Mouse (Mus musculus) urinary bladder, adult 18-20 months (tissue): ENCODE measurements around the gene Xrcc4.
A peak's percentile ranks its signal among the peaks of the same experiment; 100 is the strongest.
"Not testable (repeated sequence)": the region's sequence is repeated elsewhere in the genome, so short reads cannot be mapped to it uniquely, and the experiment has no call there.

Source experiments
- DNase-seq, 2 experiments: peaks; one replicate each; pipeline ENCODE4 v3.0.0; 2022; ENCODE audit warnings: low spot score in 2 of 2, mixed read lengths in 2 of 2

Gene Xrcc4

DNA sequence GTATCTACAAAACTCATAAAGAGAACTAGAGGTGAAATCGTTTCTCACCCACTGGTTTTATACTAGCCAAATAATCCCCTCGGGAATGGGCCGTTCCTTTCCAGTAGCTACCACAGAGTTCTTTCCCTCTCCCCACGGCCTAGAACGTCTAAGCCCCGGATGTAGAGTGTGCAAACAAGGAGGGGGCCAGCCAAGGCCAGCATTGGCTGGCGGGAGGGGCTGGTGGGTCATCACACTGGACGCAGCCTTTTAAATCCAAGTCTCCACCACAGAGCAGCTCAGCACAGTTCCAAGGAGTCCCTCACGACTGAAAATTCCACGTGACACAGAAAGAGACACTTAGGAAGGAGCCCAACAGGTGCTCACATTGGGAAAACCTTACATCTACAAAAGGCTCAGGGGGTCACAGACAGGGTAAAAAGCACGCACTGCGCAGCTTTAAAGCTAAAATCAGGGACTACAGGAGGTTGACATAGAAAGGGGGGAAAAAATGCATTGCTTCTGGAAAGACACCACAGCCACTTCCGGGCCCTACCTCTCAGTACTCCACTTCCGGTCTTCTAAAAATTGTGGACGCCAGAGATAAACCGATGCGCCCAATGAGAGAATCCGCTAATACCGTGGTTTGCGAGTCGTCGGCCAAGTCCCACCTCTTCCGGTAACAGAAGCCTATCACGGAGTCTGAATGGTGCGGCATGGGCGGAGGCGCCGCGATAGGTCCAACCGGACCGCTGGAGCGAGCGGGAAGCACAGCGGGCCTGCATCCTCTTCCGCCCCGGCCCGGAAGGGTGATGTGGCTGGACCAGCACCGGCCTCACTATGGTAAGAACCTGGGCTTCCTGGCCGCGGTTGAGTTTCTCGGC is at the start of gene Xrcc4, which contains the start of gene Tmem167:
TSS of gene Xrcc4 (minus strand) at position 647 of the 863 bp plus-strand sequence.
TSS of gene Tmem167 (plus strand) at position 162 of the 863 bp plus-strand sequence.
- peak; percentile 87 to 96 for DNase-seq

DNA sequence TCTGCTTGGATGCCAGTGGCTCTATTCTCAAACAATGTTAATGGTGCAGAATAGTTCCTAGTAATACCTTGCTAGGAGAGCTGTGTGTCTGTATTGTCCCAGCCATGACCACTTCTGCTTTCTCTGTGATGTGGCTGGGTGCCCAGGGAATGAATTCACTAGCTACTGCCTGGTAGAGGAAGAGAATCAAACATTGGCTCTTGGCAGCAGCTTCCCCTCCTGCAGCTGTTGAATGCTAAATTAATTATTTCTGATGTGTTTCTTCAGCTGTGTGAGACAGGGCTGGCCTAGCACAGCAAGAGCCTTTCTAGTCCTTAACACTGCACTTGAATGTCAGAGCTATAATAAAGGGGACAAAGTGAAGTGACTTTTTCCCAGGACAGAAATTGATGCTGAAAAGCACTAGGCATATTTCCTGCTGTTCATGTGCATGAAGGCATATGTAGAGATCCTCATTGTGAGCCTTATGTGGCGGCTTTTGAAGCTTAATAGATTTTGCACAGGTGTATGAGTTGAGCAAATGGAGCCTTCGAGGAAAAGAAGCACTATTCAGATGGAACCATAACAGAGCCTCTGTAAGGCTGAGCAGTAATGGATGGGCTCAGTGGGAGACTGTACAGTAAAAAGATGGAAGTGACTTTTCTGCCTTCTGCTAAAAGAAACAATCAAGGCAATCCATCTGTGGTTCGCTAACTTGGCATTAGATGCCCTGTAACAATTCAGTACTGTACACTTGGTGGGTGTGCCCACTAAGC is 46.9 kb upstream of the Xrcc4 start:
- DNase-seq = no peak

DNA sequence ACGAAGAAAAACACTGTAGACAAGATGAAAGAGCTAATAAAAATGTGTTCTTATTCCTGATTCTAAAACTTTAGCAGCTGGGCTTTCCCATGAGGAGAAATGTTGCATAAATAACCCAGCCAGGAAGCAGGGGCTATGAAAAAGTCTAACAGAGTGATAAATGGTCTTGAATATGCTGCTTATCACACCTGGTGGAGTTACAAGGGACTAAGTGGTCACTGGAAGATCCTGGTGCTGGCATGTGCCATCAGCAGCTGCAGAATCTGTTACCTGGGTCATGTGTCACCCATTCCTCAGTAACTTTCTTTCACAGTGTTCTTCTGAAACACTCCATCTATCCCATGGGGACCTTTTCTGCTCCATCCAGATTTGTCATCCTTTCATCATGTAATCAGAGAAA is 22.3 kb upstream of the Xrcc4 start:
- no peak for DNase-seq

DNA sequence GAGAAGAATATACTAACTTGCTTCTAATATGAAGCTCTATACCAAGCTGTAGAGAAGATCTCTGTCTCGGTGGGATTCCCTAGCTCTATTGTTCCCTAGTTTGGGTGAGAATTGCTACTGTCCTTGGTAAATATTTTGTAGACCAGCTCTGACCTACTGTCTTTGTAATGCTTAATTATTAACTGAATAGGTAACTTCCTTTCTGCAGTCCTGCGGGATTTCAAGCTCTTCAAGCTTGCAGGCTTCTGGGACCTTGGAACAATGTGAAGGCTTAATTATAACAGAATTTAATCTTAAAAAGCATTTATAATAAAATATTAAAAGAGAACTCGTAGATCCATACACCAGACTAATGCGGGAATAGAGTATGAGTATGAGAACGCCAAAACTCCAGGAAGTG is 19.3 kb upstream of the Xrcc4 start:
- DNase-seq = not testable (repeated sequence)

DNA sequence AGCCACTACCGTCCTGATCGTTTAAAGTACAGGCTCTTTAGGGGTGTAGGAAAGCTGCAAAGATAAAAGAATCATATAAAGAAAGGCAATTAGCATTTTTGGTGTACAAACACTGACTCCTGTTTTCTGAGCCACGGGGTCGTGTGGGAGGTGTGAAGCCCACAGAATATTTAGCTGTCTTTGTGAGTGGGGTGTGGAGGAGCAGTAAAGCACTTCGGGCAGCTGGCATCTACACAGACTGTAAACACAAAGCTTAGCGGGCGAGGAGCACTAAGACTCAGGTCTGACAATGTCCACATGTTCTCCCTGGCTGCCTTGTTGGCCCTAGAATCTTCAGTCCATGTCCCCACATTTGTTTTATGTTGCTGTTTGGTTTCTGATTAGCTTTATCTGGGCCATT is 16.7 kb upstream of the Xrcc4 start:
- no peak for DNase-seq

DNA sequence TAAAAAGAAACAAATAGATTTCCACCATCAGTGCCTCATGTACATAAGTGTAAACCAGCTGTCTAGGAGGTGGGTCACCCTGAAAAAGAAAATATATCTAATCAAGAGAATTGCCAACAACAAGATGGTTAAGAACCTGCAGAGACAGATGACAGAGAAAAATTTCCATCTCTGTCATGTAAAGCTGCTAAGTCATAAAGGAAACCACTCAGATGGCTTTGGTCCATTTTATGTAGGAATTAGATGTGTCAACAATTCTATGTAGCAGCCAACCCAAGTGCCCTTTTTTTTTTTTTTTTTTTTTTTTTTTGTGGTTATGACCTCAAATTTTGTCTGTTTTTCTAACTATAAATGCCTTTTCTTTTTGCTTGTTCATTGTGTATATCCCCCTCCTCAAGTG is 12.1 kb upstream of the Xrcc4 start:
- no peak for DNase-seq

DNA sequence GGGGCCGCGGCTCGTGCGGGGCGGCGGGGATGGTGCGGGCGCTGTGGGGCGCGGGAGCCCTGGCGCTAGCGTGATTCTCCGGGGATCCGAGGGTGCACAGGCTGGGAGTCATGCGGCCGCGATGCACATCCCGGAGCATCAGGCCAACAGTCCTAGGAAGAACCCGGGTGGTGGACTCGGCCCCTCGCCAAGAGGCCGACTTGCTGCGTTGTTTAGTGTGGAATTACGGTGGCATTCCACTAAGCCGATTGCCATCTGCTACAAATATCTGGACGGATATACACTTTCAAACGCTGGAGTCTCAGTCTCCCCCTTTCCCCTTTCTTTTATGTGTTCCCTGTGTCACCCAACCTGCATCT is 396 bp upstream of the Xrcc4 start:
- no peak for DNase-seq

DNA sequence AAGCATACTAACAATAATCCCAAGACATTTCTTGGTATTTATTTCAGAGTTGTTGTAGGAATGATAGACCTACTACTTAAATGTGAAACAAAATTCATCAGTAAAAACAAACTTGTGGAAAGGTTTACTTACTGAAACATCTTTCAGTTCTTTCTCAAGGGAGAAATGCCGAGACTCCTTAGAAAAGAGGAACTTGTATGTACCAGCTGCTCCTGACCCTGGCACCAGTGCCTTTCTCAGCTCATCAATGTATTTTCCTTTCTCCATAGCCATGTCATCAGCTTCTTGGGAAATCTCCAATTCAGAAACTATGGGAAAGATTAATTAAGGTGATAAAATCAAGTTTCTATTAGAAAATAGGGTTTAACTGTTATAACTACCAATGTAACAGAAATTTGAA is 27.5 kb downstream of the Xrcc4 start:
- DNase-seq = no peak

DNA sequence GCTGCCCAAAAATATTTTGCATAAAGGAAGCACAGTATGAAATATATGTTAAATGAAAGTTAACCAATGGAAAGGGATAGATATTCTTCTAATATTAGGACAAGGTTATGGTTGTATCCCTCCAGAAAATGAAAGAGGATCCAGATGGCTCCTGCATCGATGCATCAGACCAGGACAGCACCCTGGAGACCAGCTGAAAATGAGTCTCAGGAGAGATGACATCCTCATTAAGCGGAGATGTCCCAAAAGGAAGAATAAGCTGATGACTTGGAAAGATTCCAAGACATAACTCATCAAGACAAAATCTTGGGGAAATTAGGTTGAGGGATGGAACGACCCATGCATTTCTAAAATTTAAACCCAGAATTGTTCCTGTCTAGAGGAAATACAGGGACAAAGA is 37.0 kb downstream of the Xrcc4 start:
- no peak for DNase-seq

DNA sequence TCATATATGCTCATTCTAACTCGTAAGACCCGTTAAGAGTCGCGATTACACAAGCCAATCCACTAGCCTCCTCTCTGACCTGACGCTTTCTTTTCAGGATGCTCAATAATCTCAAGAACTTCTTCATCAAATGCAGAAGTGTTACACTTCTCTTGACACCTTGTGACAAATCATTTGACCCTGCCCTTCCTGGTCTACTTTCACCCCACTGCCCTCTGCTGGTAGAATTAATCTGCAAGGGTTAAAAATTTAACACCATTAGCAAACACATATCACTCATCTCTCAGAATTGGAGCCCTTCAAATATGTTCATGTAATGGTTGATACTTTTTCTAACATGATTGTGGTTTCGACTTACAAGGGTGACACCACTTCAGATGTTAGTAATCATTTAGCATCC is 37.7 kb downstream of the Xrcc4 start:
- no peak for DNase-seq

DNA sequence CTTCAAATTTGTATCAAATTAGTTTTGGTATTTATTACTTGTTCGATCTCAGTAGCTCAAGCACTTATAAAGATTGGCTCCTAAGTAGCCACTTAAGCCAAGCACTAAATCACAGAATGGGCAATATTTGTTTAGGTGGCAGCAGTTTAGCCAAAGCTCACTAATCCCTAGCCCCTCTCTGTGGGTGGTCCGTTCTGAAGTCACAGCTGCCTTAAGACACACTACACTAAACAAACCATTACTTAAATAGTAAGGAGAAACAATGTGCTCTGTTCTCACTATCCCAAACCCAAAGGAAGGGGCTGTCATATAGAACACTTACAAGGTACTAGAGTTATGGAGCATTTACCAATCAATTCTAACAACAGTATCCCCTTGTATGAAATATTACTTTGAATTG is 49.8 kb downstream of the Xrcc4 start:
- DNase-seq = no peak

DNA sequence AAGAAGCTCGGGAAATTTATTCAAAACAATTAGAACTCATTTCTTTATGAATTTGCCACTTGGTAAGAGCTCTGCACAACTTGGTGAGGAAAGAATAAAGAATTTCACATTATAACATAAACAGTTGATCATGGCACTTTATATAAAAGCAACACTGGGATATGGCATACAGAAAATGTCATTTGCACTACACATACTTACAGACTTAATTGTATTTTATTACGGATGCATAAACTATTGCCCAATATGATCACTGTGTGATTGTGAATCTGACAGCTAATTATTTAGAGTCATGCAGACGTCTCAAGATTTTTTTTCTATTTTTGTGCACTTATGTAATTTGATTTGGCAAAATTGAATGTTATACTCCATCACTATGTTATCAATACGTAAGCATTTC is 56.4 kb downstream of the Xrcc4 start:
- DNase-seq = no peak

DNA sequence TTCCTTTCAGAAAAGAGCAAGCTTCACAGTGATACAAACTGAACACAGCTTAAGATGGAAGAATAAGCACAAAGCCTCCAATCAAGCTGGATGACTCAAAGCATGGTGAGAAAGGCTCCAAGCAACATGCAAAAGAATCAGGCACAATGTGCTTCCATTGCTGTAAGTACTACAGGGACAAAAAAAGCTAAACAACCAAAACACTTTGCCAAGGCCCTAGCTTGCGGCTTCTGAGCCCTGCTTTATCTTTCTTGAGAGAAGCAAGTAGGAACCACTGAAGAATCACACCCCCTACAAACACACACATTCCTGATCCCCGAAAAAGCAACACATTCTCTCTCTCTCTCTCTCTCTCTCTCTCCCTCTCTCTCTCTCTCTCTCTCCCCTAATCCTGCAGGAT is 56.9 kb downstream of the Xrcc4 start:
- DNase-seq = no peak

DNA sequence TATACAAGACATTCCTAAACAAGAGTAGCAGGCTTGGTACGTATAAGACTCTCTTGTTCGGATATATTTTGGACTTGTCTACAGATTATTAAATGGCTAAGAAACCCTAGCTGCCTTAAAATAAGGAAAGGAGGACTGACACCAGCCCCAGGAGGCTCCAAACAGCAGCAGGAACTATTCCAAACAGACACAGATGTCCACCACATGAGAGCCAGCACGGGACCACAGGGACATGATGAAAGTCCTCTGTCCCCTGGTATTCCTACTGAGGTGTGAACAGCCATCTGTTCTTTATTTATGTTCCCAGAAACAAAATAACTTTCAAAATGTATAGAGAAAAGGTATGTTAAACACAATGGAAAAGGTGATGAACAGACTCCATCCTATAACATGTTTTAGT is 58.5 kb downstream of the Xrcc4 start:
- DNase-seq = no peak

DNA sequence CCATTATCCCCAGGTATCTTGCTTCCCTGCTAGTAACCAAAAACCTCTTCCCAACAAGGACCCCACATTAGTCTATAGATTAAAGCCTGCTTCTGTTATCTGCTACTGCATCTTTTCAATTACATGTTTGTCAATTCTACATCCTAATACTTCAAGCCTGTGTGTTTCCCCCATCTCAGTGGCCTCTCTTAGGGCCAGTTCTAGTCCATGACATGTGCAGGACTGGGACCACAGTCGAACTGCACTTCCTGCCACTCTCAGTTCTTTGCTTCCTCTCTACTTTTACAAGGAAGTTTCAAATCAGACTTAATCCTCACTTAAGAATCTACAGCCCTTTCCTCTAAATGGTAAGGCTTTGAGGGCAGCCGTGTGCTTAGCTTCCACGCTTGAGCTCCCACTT is 76.8 kb downstream of the Xrcc4 start:
- DNase-seq = no peak

DNA sequence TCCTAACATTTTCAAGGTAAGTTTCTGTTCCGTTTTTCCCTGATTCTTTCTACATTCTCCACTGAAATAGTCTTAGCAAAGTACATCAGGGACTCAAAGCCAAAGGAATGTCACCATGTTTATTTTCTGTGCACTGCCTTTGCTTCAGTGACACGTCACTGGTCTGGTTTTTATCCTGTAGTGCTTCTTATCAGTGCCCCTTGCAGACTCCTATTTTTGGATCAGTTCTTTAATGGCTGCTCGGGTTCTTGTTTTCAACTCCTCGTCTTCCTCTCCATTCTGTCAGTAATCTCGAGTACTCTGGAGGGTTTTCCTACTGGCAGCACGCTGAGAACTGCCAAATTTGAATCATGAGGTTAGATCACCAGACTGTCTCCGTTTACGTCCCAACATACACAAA is 77.2 kb downstream of the Xrcc4 start:
- DNase-seq = no peak

DNA sequence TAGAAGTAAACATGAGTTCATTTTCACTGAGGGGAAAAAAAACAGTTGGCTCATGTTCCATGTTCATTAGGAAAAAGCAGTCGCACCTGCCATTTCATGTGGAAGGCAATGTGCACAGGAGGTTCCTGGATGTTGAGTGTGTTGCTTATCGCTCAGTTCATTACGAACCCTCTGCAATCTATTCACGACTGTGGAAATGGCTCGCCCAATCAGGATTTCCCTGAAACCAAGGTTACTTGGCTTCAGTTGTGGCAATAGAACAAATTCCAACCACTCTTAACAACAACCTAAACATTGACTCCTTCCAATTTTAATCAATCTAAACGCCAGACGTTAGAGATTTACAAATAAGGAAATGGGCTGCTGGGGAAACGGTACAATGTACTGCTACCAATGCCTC is 78.3 kb downstream of the Xrcc4 start:
- no peak for DNase-seq

DNA sequence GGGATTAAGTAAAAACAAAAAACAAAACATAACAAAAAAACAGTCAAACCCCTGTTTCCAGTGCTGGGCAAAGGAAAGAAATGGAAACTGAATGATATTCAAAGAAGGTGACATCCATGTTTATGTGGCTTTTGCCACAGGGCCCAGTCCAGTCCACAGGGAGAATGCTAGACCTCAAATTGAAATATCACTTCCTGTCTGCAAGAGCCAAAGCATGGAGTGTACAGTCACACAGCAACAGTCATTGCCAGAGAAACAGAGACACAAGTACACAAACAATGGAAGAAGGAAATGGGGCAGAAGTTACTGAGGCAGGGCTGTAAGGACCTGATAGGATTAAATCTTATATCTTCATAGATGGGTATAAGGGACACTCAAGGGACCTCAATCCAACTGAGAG is 79.6 kb downstream of the Xrcc4 start:
- no peak for DNase-seq

DNA sequence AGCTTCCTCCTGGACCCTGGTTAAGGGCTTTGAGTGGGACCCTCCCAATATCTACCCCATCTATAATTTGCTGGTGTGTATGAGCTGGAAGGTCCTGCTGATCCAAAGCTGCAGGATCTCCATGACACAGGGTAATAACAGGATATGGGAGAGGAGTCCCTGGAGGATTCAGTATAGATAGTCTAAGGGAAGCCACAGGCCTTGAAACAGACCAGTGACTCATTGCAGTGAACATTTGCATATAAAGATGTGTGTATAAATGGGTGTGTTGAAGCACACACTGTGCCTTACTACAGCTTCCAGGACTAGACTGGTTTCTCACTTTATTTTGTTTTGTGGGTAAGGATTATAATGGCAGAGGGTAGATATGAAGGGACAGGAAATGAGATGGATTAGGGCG is 83.8 kb downstream of the Xrcc4 start:
- DNase-seq = no peak

DNA sequence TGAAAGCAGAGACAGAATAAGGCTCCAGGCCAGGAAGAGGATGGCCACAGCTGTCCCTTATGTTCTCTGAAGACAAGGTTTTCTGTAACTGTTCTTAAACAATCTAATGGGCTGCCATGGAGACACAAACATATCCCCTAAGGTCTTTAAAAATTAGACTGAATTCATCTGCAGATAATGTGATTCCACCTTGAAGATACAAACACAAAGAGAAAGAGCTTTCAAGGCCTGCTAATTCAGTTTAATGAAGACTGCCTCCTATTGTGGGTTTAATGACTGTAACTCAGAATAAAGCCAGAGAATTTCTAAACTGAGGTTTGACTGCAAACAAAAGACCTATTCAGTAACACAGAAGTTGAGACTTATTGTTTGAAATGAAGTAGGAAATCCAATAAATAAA is 91.9 kb downstream of the Xrcc4 start:
- DNase-seq = no peak

DNA sequence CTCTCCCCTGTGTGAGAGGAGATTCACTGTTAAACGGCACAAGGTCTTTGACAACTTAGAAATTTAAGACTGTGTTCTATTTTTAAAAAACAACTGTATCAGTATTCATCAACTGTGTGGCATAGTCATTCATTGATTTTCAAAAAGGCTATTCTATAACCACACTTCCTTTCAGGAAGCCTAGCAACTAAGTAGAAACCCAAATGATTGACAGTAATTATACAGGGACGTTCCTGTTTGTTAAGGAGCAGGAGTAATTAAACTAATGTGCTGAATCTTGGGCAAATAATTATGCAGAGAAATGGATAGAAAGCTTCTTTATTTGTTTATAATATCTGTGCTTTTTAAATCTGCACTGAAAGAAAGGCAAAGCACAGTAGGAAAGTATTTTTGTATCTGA is 103.3 kb downstream of the Xrcc4 start:
- no peak for DNase-seq

DNA sequence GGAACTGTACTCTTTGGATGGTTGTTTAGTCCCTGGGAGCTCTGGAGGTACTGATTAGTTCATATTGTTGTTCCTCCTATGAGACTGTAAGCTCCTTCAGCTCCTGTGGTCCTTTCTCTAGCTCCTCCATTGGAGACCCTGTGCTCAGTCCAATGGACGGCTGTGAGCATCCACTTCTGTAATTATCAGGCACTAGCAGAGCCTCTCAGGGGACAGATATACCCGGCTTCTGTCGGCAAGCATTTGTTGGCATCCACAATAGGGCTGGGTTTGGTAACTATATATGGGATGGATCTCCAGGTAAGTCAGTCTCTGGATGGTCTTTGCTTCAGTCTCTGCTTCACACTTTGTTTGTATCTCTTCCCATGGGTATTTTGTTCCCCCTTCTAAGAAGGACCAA is 118.5 kb downstream of the Xrcc4 start:
- no peak for DNase-seq

DNA sequence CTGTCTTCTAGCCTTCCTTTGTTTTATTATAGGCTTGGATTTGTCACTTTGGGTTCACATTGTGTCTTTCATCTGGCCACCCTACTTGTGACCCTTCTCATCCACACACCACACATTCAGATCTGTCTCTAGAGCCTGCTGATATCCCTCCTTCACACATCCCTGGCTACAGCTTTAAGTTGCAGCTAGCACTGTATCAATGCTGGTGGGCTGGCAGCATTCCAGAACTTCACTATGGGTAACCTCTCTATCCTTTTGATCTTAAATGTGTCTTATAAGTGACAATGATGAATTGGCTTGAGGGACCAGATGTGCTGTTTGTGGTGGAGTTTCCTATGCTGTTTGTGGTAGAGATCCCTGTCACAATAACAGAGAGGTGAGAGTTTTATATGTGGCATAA is 120.7 kb downstream of the Xrcc4 start:
- no peak for DNase-seq
